Mouse (Mus musculus) lung, adult 2 months (tissue): ENCODE measurements around the gene Als2.

Experiments used
- CTCF ChIP-seq: fragments of 200-500 bp; IDR thresholded peaks from 2 replicates; pipeline ENCODE4 v1.5.1; 2011; ENCODE audit warnings: mild to moderate bottlenecking, low read length, control low read depth; ENCODE audit not compliant: insufficient read depth
- POLR2A ChIP-seq: fragments of 200-500 bp; IDR thresholded peaks from 2 replicates; pipeline ENCODE4 v1.6.1; 2011; ENCODE audit warnings: low read depth, mild to moderate bottlenecking, control low read depth, low read length, borderline replicate concordance; ENCODE audit errors: extremely low read depth

DNA sequence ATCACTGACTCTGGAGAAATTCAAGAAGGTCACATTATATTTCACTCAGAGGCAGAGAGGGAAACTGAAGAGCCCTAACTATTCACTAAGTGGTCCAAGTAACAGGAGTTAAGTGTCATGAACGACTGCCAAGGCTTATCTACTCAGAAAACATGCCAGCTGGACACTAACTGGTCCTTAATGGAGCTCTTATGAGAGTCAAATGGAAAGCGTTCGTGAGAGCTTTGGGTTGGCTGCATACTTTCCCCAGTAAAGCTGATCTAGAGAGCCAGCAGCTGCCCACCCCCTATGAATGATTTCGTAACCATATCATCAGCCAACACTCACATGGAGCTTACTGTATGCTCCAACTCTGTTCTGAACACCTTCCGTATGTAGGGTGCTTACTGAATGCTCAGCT is 102.6 kb downstream of the Als2 start:
- TF ChIP-seq POLR2A (no peak), CTCF (no peak)
